Mouse (Mus musculus) frontal cortex, adult 2 months (tissue): ENCODE measurements around the gene Fbxl22. TPM values are rescaled to one million over a fixed set of nuclear protein-coding genes. Genes with fewer than 3 reads are reported as not detected.

Experiments
- DNase-seq, 2 experiments: peaks; one replicate each; pipeline ENCODE4 v3.0.0; 2022; ENCODE audit warnings: low spot score in 1 of 2; ENCODE audit errors: extremely low spot score in 1 of 2
- polyA plus RNA-seq: library from polyadenylated mRNA; depleted of rRNA; stranded (reverse); fragments of >200 nt; gene quantifications from 2 replicates; pipeline ENCODE4 v1.2.3, GENCODE M21; 2012; rRNA removed

The Fbxl22 gene
- 0.69 and 0.70 TPM in 2 replicates for polyA plus RNA-seq

DNA sequence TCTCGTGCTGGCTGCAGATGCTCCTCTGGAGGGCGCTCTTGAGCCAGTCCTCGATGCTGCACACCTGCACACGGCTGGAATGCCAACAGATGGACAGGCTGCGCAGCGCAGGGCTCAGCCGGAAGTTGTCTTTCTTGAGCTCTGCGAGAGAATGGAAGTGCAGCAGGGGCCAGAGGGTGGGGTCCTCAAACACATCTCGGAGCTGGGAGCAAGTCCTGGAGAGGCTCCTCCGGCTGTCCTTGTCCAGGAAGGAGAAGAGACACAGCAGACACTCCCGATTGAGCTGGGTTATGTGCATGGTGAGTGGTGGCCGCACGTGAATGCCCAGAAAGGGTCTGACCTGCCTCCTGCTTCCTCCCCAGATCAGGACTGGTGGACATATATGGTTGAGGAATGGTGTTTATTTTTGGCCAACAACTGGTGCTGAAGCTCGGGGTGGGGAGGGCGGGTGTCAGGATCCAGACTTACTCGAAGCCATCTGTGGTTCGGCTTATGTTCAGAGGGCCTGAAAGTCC is at the start of gene Fbxl22:
Gene Fbxl22 (minus strand): TSS at position 338 of the 515 bp plus-strand sequence.
- DNase-seq: peak in 1 of 2 experiments; percentile 69

DNA sequence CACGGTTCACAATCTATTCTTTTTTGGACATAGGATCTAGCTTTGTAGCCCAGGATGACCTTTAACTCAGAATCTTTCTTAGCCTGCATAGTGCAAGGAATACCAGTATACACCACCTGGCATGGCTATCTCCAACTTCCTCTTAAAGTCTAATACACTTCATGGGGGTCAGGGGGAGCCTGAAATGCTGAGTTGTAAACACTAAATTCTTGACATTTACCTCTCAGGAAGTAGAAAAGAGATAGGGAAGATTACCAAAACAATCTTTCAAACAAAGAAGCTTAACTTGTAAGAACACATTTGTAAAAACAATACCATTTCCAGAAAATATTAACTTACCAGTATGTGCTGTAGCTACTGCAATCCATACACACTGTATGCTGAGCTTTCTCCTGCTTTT is 47.8 kb upstream of the Fbxl22 start:
- DNase-seq: no peak

DNA sequence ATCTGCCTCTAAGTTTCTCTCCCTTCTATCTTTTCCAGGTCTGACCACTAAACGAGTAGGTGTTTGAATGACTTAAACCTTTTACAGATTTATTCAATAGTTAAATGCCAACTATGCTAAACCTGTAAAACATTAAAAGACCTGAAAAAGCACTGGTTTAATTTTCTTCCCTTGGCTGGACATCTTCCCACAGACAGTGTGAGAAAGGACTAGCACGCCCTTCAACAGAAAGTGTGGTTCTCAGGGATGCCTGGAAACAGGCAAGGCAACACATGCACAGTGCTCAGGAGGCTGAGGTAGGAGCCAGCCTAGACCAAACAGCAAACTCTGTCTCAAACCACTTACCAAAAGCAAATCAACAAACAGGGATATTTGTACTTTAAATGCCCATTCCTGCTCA is 47.1 kb upstream of the Fbxl22 start:
- DNase-seq: no peak

DNA sequence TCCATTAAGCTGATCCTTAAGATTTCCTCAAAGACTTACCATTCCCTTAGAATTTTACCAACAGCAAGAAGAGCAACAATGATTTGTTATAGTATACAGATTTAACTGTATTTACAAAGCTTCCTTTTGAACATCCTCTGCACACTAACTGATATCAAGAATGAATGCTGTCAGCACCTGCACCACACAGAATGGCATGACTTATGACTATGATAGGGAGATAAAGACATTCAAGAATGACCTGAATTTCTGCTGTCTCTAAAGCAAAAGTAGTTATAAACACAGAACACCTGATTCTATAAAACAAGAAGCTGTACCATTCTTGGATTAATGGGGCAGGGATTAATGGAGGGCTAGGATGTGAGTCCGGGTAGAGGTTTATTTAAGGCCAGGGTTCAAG is 46.3 kb upstream of the Fbxl22 start:
- DNase-seq: no peak

DNA sequence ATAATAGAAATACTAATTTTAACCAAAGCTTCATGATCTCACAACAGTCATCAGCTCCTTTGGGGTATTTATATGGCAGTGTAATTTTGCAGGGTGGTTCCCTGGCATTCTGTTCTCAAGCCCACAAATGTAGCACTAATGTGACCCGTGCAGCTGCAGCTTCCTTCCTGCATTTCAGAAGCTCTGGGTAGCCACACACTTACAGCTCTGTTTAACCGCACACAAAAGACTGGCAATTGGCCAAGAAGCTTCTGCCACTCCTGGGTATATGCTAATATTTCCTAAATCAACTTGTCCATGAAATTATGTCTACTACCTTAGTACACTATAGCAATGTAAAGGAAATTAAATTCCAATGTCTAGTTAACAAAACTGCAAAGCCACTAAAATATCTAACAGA is 45.9 kb upstream of the Fbxl22 start:
- no peak for DNase-seq

DNA sequence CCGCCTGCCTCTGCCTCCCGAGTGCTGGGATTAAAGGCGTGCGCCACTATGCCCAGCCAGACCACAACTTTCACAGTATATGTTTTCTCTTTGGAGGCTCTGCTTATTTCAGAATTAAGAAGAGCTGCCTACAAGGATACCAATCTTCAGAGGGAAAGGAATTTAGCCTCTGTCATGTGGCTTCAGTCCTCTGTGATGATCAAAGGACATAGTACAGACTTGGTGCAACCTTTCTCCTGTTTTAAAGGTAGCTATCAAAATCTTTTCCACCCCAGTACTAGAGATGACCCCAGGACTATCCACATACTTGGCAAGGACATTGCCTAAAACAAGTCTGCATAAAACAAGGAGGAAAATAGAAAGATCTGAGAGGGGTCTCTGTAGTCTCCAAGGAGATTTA is 44.6 kb upstream of the Fbxl22 start:
- no peak for DNase-seq

DNA sequence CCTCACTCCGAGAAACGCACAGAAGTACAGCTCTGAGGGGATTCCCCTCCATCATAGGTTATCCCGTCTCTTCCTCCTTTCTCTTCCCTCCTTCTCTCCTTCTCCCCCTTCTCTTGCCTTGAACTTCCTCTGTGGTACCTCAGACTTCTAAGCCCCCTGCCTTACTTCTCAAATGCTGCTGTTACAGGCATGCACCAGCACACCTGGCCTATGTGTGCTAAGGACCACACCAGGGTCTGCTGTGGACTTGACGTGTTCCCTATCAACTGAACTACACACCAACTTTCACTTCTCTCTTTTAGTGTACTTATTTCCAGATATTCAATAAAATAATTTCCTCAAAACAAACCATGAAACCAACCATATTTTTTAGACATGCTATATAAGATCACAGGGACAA is 28.4 kb upstream of the Fbxl22 start:
- no peak for DNase-seq

DNA sequence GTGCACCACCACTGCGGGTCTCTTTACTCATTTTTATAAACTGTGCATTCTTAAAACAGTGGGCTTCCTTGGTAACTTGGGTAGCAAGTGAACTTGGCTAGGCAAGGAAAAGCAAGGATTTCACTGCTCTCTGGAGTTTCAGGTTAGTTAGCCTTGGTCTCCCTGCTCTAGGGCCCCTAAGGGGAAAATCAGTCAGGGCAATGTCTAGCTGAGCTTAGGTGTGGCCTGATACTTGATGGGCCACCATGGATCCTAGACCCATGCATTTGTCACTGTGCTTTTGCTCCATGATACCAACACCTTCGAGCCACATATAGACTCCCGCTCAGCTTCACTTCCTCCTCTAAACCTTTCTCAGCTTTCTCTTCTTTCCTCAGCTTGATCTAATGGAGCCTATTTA is 7.2 kb upstream of the Fbxl22 start:
- no peak for DNase-seq

DNA sequence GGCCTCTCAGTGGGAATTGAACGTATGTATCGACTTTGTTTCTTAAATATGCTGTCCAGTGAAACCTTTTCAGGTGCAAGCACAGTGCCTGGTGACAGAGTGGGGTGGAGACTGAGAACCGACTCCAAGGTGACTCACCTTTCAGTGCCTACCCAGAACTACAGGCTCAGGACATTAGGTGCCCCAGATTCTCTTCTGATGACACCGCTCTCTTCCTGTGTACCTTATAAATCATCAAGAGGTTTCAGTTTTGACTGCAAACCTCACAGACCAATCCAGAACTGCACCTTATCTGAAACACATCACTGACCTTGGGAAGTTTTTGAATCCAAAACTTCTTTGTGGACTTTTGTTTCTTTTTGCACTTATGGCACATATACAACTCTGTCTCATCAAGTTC is 5.9 kb upstream of the Fbxl22 start:
- DNase-seq: no peak

DNA sequence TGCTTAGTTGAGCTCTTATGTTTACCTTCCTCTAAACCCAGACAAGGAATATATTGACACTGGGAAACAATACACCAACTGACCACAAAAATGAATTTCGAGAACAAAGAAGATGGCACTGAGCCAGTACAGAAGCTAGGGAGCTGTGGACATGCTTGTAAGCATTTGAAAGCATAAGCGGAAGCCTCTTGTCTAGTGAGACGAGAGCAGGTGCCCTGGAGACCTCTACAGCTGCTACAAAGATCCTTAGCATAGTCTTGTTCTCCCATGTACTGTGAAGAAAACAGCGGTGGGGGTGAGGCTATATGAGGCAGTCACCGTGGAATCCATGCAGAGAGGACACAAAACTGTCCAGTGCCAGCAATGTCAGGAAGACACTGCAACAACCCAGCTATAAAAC is 4.5 kb upstream of the Fbxl22 start:
- DNase-seq: no peak

DNA sequence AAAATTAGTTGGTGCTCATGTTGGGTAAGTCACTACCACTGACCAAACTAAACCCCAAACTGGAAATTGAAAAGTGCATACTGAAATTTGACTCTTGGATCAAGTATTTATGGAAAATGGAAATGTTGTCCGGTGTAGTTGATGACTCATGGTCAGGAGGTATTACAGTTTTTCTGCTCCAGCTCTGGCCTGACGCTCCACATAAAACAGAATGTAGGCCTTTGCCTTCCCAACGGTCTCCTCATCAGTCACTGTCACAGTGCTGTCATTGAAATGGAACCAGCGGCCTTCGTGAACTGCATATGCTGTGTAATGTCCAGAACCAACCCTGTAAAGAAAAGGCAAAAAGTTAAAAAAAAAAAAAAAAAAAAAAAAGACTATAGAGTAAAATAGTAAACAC is 3.9 kb upstream of the Fbxl22 start:
- no peak for DNase-seq

DNA sequence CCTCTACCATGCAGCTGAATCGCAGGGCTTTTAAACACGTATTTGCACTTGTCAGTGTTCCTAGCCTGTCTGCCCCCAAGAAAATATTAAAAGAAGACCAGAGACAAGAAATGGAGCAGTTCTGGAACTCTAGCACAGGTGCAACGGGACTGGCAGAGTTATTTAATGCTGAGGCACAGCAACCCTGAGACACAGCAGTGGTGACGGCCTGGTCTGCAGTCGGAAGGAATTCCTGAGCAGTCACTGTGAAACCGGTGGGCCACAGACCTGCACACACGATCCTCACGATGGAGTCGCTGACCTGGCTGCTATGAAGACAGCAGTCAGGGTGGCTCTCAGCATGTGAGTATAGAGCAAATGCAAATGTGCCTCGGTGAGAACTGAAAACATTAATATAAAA is 3.4 kb upstream of the Fbxl22 start:
- DNase-seq: no peak

DNA sequence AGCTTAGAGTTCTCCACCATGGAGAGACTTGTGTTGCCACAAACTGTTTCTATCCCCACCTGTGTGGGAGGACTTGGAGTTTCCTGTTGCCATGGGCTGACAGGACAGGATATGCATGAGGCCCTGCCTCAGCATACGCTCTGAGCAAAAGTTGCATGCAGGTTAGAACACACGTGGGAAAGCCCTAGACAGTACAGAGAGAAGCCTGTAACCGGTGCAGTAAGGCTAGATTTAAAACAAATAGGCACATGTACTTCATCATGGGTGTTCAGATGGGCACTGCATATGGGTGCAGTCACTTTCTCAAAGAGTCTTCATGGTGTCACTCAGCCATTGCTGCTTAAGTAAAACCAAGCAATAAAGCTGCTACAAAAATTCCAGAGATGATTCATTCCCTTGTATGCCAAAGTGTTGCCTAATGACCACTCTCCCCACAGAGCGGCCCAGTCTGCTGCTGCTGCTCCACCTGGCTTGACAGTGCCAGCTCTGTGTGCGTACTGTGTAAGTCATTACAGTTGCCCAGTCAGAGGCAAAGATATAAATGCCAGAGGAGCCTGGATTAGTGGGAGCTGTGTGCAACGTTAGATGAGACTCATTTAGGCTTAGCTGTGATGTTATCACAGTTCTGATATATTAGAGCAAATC is 2.0 kb upstream of the Fbxl22 start:
- no peak for DNase-seq

DNA sequence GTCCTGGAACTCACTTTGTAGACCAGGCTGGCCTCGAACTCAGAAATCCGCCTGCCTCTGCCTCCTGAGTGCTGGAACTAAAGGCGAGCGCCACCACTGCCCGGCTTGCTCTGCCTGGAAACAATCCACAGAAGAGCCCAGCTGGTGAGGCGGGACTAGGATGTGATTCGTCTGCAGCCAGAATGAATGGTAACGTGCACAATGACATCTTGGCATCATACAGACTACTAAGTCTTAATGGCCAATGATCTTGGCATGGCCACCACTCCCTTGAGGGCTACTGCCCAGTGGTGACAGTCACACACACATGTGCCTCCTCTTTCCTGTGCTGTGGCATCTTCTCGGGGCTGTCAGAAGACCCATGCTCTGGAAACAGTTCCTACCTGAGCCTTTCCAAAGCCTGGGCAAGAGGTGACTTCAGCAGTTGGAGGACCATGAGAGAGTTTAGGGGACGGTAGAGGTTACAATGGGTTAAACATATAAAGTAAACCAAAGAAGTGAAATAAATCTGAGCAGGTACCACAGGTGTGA is 1.4 kb upstream of the Fbxl22 start:
- no peak for DNase-seq

DNA sequence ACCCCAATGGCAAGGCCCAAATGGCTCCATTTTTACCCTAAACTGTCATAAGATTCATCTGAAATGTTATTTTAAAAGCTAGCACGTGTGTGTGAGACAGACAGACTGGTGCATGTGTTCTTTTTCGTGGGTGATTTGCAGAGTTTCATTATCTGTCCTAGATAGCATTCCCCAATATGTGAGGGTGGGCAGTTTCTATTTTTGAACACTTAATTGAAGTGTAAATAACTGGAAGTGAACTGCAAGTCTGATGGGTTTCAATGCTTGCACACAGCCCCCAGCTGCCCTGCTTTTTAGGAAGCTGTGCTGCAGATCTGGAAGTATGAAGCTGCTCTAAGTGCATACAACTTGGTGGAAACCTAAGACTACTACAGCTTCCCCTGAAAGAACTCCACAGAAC is 722 bp upstream of the Fbxl22 start:
- no peak for DNase-seq

DNA sequence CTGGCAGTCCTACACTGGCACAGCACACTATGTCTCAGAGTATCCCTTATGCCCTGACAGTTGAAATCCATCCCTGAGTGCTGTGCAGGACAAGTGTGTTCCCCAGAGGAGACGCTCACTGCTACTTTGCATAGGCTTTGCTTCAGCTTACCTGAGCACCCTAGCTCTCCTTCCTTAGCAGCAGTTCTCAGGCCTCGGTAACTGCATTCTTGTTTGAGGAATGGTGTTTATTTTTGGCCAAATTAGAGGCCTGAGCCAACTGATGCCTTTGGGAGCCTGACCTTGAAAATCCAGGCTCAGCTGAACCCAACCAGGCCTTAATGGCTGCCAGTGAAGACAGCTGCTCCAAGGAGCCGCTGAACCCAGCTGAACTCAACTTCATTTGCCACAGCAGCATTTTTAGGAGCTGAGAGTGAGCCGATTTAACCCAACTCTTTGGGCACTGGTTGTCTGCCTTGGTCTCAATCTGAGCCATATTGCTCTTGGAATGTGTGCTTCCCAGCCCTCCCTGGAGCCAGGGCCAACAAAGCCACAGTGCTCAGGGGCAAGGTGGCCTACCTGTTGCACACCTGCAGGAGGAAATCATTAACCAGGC is 635 bp downstream of the Fbxl22 start:
- no peak for DNase-seq

DNA sequence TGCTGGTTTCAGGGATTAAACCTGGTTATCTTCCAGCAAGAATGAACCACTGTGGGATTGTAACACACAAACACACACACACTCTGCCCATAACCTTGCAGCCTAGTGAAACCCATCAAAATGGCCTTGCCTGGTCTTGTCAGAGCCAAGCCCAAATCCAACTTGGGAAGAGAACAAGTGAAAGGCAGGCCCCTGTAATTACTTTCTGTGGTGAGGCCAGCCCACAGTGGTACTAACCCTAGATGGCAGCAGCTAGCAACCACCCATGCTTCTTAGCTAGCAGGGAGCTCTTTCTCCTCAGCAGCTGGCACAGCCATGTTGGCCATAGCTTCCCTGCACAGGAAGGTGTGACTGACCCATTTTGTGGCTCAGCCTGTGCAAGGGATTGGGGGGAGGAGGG is 1.2 kb downstream of the Fbxl22 start:
- peak in 1 of 2 experiments; percentile 58 for DNase-seq

DNA sequence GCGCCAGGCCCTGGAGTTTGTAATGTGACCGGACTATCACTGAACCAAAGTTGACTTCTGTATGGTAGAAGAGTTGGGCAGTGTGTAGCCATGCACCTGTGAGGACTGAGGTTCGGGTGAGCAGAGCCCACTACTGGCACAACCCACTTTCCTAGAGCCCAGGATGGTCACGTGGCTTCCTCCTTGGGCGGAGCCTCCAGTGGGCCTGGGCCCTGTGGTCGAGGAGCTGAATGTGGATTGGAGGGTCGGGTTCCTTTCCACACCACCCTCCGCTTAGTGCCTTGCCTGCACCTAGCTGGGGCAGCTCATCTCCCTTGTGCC is 2.1 kb downstream of the Fbxl22 start:
- DNase-seq: peak; percentile 81 to 90

DNA sequence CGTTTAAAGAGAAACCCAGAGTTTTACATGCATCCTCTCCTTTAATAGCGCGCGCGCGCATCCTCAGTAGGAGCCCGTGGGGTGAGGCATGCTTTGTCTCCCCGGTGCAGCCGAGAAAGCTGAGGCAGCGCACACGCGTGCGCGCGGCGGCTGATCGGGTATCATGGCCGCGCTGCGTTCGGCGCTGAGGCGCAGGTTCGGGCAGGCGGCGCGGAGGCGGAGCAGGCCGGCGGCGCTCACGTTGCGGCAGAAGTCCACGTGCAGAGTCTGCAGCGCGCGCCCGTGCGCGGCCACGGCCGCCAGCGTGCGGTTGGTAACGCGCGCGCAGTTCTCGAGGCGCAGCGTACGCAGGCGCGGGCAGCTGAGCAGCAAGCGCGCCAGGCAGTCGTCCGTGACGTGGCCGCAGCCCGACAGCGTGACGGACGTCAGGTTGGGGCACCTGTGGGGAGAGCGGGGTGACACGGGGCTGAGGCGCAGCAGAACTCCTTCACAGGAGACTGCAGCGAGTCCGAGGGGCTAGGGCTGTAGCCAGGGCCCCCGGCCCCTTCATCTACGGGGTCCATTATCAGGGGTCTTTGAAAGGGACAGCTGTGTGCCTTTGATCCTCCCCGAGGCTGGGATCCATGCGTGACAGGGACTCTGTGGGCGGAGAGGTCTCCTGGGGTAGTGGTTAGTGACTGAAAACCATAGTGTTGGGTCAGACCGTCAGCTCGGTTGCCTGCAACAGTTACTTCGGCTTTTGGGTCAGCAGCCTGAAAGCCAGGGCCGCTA is 2.6 kb downstream of the Fbxl22 start:
- DNase-seq: peak; percentile 94 to 96

DNA sequence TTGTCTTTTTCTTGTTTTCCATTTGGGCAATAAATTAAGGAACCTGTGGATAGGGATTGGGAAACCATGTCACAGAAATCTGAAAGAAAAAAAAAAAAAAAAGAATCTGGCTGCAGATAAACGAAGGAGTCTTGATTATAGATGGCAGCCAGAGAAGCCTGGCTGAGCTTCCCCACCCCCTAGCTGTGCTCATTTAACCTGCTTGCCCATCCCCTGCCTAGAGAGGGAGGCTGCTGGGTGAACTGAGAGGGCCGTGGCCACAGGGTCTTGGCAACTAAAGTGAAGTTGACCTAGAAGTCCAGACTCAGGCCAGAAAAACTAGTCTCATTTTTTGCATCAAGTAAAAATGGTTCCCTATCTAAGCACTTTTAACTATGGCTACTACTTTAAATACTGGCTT is 3.4 kb downstream of the Fbxl22 start:
- no peak for DNase-seq

DNA sequence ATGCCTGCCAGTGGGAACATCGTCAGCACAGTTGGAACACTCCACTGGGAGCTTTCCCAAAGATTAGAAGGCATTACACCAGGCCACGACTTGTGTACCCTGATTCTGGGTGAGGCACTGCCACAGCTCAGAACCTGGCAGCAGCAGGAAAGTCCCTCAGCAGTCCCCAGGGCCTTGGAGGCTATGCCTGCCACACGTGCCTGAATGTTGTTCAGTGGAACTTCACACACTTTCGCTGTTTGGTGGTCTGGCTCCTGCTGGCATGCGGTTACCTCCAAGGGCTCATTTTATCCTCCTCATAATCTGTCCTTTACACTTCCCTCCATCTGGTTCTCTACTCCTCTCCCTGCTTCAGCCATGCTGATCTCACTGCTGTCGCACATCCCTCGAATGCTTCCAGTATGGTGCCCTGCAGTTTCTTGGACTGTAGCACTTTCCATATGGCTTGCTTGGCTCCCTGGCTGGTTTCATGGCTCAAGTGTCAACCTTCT is 4.0 kb downstream of the Fbxl22 start:
- no peak for DNase-seq
